Mouse (Mus musculus) cerebellum, postnatal 14 days (tissue): ENCODE data around the gene Angptl4.

ENCODE experiments used
- DNase-seq, 2 experiments: peaks; one replicate each; pipeline ENCODE4 v3.0.0; 2021; ENCODE audit warnings: mixed read lengths in 2 of 2

Gene Angptl4

DNA sequence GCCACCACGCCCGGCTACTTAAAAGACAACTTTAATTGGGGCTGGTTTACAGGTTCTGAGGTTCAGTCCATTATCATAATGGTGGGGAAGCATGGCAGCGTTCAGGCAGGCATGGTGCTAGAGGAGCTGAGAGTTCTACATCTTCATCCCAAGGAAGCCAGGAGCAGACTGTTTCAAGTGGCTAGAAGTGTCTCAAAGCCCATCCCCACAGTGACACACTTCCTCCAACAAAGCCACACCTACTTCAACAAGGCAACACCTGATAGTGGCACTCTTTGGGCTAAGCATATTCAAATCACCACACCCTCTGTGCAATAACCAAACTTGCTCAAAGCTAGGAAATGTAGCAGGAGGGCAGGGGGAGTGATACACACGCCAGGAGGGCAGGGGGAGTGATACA is 22.6 kb upstream of the Angptl4 start:
- no peak for DNase-seq

DNA sequence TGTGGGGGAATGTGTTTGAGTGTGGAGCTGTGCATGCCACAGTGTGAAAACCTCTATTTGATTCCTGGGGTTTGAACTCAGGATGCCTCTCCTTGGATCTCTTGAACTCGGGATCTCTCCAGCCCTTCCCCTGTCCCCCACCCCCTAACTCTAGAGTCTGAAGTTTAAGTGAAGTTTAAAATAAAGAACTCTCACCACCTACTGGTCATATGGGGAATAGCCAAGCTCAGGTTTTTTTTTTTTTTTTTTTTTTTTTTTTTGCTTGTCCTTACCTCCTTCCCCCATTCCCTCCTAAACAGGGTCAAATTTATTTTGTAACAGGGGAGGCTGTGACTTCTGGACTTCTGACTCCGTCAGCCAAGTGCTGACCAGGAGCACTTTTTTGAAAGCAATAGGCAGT is 20.6 kb upstream of the Angptl4 start:
- DNase-seq, result no peak

DNA sequence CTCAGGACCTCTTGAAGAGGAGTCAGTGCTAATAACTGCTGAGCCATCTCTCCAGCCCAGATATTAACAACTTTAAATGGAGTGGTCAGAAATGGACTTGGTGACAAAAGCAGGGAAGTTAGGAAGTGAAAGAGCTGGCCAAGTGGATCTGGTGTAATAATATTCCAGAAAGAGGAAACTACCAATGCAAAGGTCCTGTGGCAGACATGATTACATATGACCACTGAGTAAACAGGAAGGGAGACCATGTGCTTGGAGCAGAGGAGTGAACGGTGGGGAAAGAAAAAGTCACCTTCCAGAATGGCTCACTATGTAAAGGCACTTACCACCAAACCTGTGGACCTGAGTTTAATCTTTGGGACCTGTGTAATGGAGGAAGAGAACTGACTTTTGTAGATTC is 17.6 kb upstream of the Angptl4 start:
- no peak for DNase-seq

- no peak for DNase-seq
Observed at GRCm38 (mm10) chr17:33798306-33798705, 16.7 kb upstream of the Angptl4 start.

DNA sequence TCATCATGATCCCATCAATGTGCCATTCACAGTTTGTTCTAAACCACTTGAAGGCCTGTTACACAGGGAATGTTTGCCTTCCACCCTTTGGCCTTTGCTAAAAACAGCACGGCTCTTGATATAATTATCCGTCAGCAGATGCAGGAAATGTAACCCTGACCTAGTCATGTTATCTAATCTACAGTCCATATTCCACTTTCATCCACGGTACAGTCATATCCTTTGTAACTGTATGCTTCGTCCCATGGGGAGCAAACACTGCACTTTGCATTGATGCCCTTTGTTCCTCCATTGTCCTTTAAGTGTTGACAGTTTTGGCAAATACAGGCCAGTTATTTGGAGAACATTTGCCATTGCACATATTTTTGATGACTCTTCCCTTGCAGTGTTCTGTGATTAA is 7.1 kb upstream of the Angptl4 start:
- DNase-seq, result no peak

DNA sequence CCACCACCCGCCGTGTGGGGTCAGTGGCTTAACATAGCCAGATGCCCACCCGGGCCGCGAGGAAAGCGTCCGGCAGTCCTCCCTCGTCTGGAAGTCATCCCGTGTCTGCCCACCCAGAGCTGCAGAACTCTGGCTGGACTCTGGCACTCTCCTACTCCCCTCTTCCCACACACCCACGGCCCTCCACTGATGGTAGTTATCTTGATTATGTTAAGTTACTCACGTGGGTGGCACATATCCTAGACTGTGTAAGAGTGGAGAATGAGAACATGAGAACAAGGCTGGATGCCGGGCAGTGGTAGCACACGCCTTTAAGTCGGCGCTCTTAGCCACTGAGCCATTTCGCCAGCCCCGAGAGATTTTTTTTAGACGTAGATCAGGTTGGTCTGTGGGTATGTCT is 4.7 kb upstream of the Angptl4 start:
- no peak for DNase-seq

DNA sequence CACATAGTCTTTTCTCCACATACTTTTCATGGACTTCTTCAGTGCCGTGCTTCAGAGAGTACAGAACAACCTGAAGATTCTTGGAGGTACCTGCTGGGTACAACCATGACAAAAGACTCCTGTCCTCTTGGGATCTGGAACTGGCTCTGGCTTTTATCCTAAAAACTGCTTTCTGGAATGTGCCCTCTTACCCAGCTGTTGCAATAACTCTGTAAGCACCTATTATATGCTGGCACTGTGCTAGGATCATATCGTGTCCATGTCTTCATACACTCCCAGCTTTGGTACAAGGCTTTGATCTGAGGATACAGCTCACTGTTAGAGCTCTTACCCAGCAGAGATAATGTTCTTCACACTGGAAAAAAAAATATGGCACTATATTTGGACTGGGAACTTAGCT is 3.3 kb upstream of the Angptl4 start:
- no peak for DNase-seq

- peak in 1 of 2 experiments; percentile 34 for DNase-seq
Observed at GRCm38 (mm10) chr17:33783408-33783807, 1.8 kb upstream of the Angptl4 start.

- DNase-seq, result no peak
Observed at GRCm38 (mm10) chr17:33782067-33782466, 437 bp upstream of the Angptl4 start.

DNA sequence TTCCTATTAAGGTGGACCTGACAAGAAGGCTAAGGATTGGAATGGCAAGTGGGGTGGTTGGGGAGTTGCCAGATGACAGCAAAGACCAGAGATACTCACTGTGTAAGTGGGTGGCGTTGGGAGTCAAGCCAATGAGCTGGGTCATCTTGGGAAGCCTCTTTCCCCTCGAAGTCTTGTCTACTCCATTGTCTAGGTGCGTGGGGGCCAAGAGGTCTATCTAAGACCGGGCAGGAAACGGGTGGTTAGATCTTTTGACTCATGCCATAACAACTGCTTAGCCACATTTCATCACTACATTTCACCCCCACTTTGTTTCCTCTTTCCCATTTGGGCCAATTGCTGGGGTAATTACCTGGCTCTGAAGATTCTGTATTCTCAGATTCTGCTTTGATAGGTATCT is 1.2 kb downstream of the Angptl4 start:
- DNase-seq, result no peak

- DNase-seq, result no peak
Observed at GRCm38 (mm10) chr17:33779967-33780295, 1.7 kb downstream of the Angptl4 start.

GRCm38 (mm10) chr17:33779271-33779966 is 2.2 kb downstream of the Angptl4 start:
- DNase-seq, result peak; percentile 59 to 79

DNA sequence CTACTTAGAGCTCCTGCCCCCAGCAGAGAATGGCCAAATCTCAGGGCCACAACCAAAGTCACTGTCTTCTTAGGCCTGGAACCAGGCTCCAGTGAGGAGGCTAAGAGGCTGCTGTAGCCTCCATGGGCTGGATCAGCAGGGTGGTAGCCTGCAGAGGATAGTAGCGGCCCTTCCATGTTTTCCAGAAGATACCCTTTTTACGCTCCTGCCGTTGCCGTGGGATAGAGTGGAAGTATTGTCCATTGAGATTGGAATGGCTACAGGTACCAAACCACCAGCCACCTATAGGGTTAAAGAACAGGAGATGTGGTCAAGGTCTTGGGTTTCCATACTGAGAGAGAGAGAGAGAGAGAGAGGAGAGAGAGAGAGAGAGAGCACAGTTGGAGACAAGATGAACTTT is 6.3 kb downstream of the Angptl4 start:
- DNase-seq, result no peak

GRCm38 (mm10) chr17:33774573-33775155 is 7.0 kb downstream of the Angptl4 start:
- no peak for DNase-seq

DNA sequence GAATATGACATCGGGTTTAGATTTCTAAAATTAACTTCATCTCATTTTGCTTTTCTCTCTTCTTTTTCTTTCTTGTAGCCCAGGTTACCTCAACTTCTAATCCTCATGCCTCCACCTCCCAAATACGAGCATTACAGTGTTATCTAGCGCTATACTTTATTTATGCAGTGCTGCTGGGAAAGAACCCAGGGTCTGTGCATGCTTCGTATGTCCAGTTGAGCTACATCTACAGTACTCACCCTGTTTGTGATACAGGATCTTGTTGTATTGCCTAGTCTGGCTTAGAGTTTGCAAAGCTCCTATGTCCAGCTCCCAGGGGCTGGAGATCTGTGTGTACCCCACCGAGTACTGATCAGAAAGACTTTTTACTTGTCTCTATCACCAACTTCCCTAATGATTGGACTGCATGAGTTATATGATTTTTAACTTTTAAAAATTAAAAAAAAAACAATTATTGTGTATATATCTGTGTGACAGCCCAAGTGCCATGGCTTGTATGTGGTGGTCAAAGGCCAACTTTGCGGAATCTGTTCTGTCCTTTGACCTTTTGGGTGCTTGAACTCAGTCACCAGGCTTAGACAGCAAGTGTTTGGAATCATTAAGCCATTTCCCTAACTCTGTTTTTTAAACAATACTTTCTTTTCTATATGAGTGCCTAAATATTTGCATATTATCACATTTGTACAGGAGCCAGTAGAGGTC is 7.6 kb downstream of the Angptl4 start:
- DNase-seq, result no peak

DNA sequence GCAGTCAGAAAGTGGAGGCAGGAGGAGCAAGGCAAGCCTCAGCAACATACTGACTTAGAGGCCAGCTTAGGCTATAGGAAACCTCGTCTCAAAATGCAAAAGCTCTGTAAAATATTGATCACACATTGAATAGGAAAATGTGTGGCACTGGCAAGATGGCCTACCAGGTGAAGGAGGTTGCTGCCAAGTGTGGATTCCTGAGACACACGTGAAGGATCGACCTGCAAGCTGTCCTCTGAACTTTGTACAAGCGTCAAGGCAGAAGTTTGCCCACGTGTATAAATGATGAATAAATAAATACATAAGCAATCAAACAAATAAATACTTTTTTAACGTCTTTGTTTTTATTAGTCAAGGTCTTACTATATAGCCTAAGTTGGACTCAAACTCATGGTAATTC is 8.2 kb downstream of the Angptl4 start:
- DNase-seq, result no peak

- DNase-seq, result no peak
Observed at GRCm38 (mm10) chr17:33771617-33772016, 10.0 kb downstream of the Angptl4 start.

DNA sequence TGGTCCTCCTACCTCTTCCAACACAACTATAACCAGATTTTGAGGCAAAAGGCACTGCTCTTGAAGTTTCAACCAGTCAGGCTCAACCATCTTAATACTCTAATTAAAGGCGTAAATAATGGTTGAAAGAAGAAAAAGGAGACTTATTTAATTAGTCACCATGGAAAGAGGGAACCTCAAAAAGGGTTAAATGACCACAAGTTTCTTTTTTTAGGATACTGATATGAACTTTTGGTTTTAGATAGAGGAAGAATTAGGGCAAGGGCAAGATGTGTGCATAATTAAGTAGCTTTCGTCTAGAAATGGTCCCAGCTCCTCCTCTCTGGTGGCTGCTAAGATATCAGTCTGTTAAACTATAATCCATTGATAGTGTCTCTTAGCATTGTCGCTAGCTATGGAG is 15.2 kb downstream of the Angptl4 start:
- no peak for DNase-seq

DNA sequence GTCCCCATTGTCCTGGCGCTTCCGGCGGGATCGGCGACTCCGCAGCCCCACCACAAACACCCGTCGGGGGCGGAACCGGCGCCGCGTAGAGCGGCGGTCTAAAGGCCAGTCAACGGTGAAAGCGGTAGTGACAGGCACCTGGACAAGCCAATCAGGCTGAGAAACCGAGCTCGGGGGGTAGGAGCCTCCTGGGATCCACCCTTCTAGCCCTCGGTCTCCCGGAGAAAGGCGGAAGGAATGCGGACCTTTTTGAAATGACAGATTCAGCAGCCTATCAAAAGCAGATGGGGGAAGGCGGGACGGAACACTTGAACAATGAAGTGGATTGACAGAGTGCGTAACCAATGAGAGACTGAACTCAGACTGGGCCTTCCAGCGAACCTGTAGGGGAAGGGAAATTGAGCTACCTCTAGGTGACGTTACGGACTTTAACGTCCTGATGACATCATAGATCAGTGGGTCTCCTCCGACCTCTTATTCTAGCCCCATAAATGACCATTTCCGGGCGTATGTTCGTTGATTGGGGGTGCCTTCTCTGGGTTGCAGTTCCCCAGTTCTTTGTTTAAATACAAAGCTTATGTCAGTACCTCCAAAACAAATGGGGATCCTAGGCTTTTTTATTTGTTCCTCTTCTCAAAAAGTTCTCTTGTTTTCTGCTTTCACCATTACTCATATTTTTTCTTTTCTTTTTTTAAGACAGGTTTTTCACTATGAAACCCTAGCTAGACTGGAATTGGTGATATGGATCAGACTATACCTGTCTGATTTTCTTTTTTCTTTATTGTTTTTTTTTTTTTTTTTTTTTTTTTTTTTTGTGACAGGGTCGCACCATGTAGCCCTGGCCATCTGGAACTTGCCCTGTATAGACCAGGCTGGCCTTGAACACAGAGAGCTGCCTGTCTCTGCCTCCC is 21.1 kb downstream of the Angptl4 start, which contains the start of gene Rab11b:
Gene Rab11b, minus strand, starts transcription at position 276 of the 911 bp plus-strand sequence.
- DNase-seq, result peak; percentile 100

- DNase-seq, result peak; percentile 91 to 92
Observed at GRCm38 (mm10) chr17:33759767-33760254, 21.8 kb downstream of the Angptl4 start.

GRCm38 (mm10) chr17:33757231-33757630 is 24.4 kb downstream of the Angptl4 start:
- DNase-seq, result peak; percentile 32 to 33

GRCm38 (mm10) chr17:33756108-33756790 is 25.4 kb downstream of the Angptl4 start:
- no peak for DNase-seq
